Mouse (Mus musculus) neutrophil, adult 65 days (primary cell): Measurements from ENCODE around the gene Vcam1. TPM values are rescaled to one million over a fixed set of nuclear protein-coding genes. Genes with fewer than 3 reads are reported as not detected.

Source experiments
- total RNA-seq: library from RNA; stranded (reverse); gene quantifications from 2 replicates; pipeline ENCODE4 v1.2.4, GENCODE M21; 2023

The Vcam1 gene
- 18.2 and 21.1 TPM in 2 replicates for total RNA-seq

GRCm38 (mm10) chr3:116129259-116129738, at the start of gene Vcam1:
TSS of gene Vcam1 (minus strand) at chr3:116129688.

Other genes with a start within 250 kb of the Vcam1 start
- gene Dph5, start 241.9 kb downstream of the Vcam1 start, total RNA-seq: 4.9 and 5.6 TPM in 2 replicates
- 28.7 and 41.8 TPM in 2 replicates for gene Slc30a7, start 122.3 kb downstream of the Vcam1 start, total RNA-seq
- 5.0 and 8.4 TPM in 2 replicates for gene Extl2, start 122.2 kb downstream of the Vcam1 start, total RNA-seq
- not detected in 2 replicates for gene Gpr88, start 123.8 kb upstream of the Vcam1 start, total RNA-seq